In genomic region chr1:92223956-92224891, GRCm38 (mm10) we compare ENCODE assay signal across 10 mouse cellular contexts. TPM values are rescaled to one million over a fixed set of nuclear protein-coding genes. Genes with fewer than 3 reads are reported as not detected.
DNase-seq lines count a peak whose midpoint lies in the region; ATAC-seq and TF ChIP-seq lines count a peak whose summit lies in the region.
"Had no signal": no experiment of that assay in that cellular context is flagged by ENCODE, and none has a peak within 500 bp of the region (broad histone marks: within the 10 kb centered on the region; RNA-seq: fewer than 3 reads in every experiment).

No protein-coding gene starts in this region.

- no peak overlapping the region; the same call in 1 of the 2 replicates for H3K9ac ChIP-seq in embryonic facial prominence, embryonic 11.5 days (replicated peaks; ENCODE audit: low read length)
- no peak overlapping the region for H3K9ac ChIP-seq in forebrain, postnatal 0 days
- no peak overlapping the region for H3K9ac ChIP-seq in neural tube, embryonic 15.5 days (replicated peaks)
- H3K9ac ChIP-seq: heart, embryonic 15.5 days had no signal

- H3K4me2 ChIP-seq in embryonic facial prominence, embryonic 11.5 days (ENCODE audit: low read depth, low read length): no peak overlapping the region
- H3K4me2 ChIP-seq in forebrain, postnatal 0 days (ENCODE audit: low read depth): peak overlapping the region; percentile 6; the same call in 1 of the 2 replicates
- no peak overlapping the region; the same call in 1 of the 2 replicates for H3K4me2 ChIP-seq in neural tube, embryonic 15.5 days
- H3K4me2 ChIP-seq: heart, embryonic 15.5 days had no signal

- no peaks in the 10 kb centered on the region for H3K27me3 ChIP-seq in embryonic facial prominence, embryonic 11.5 days (ENCODE audit: control insufficient read depth, insufficient read depth, low read length)
- no peaks in the 10 kb centered on the region for H3K27me3 ChIP-seq in forebrain, postnatal 0 days (ENCODE audit: insufficient read depth, low read length)
- H3K27me3 ChIP-seq in neural tube, embryonic 15.5 days (replicated peaks): 0 out of 2 replicates have a peak, but pooled peaks cover 4% of the 10 kb centered on the region
- peaks cover 4% of the 10 kb centered on the region; the same call in 1 of the 2 replicates for H3K27me3 ChIP-seq in heart, embryonic 10.5 days (ENCODE audit: insufficient read depth, poor library complexity, severe bottlenecking)
- H3K27me3 ChIP-seq: heart, embryonic 15.5 days had no signal

- no peaks in the 10 kb centered on the region for H3K9me3 ChIP-seq in embryonic facial prominence, embryonic 11.5 days (replicated peaks; ENCODE audit: control insufficient read depth, low read length)
- no peaks in the 10 kb centered on the region for H3K9me3 ChIP-seq in forebrain, postnatal 0 days (ENCODE audit: low read length)
- no peaks in the 10 kb centered on the region for H3K9me3 ChIP-seq in neural tube, embryonic 15.5 days (replicated peaks)
- no peaks in the 10 kb centered on the region for H3K9me3 ChIP-seq in heart, embryonic 10.5 days
- H3K9me3 ChIP-seq: heart, embryonic 15.5 days had no signal

- intact Hi-C loops in left cerebral cortex, postnatal 25 days (cut with DNase I): no loop called here
- intact Hi-C loops in gastrocnemius, postnatal 14 days (cut with DNase I; ENCODE audit: low total_unique reads): no loop called here

- H3K4me3 ChIP-seq in embryonic facial prominence, embryonic 11.5 days (ENCODE audit: low read depth, low read length): no peak overlapping the region
- H3K4me3 ChIP-seq in forebrain, postnatal 0 days (ENCODE audit: low read depth, low read length): no peak overlapping the region
- no peak overlapping the region for H3K4me3 ChIP-seq in neural tube, embryonic 15.5 days (replicated peaks)
- H3K4me3 ChIP-seq in heart, embryonic 10.5 days: no peak overlapping the region
- H3K4me3 ChIP-seq: heart, embryonic 15.5 days had no signal

- no peak overlapping the region for H3K27ac ChIP-seq in embryonic facial prominence, embryonic 11.5 days (replicated peaks; ENCODE audit: low read depth, low read length)
- H3K27ac ChIP-seq in forebrain, postnatal 0 days (ENCODE audit: low read depth, low read length): peak overlapping the region; percentile 63
- peak overlapping the region; percentile 69 for H3K27ac ChIP-seq in neural tube, embryonic 15.5 days (replicated peaks)
- no peak overlapping the region; the same call in 1 of the 2 replicates for H3K27ac ChIP-seq in heart, embryonic 10.5 days
- H3K27ac ChIP-seq: heart, embryonic 15.5 days had no signal

- H3K36me3 ChIP-seq in embryonic facial prominence, embryonic 11.5 days (replicated peaks; ENCODE audit: control insufficient read depth, insufficient read depth, low read depth, low read length): no peaks in the 10 kb centered on the region
- no peaks in the 10 kb centered on the region for H3K36me3 ChIP-seq in forebrain, postnatal 0 days (ENCODE audit: insufficient read depth)
- H3K36me3 ChIP-seq in neural tube, embryonic 15.5 days: no peaks in the 10 kb centered on the region
- H3K36me3 ChIP-seq in heart, embryonic 10.5 days: no peaks in the 10 kb centered on the region
- H3K36me3 ChIP-seq: heart, embryonic 15.5 days had no signal

- ATAC-seq in embryonic facial prominence, embryonic 11.5 days (replicated peaks; ENCODE audit: insufficient number of reproducible peaks, low FRiP score, low TSS enrichment, low read depth): peak; percentile 64
- ATAC-seq in forebrain, postnatal 0 days: peak; percentile 92
- peak; percentile 65 for ATAC-seq in neural tube, embryonic 15.5 days (ENCODE audit: low FRiP score)

- H3K4me1 ChIP-seq in embryonic facial prominence, embryonic 11.5 days (ENCODE audit: control insufficient read depth, insufficient read depth, low read length): no peaks in the 10 kb centered on the region
- peaks cover 15% of the 10 kb centered on the region; the same call in 1 of the 2 replicates for H3K4me1 ChIP-seq in forebrain, postnatal 0 days (ENCODE audit: insufficient read depth)
- H3K4me1 ChIP-seq in neural tube, embryonic 15.5 days: peaks cover 29% of the 10 kb centered on the region
- H3K4me1 ChIP-seq in heart, embryonic 10.5 days: 0 out of 2 replicates have a peak, but pooled peaks cover 4% of the 10 kb centered on the region
- H3K4me1 ChIP-seq: heart, embryonic 15.5 days had no signal

- peak; percentile 27 for DNase-seq in embryonic facial prominence, embryonic 11.5 days (ENCODE audit: low spot score)
- DNase-seq in forebrain, postnatal 0 days: peak; percentile 81
- peak; percentile 34 to 75 for DNase-seq in left cerebral cortex, postnatal 25 days (ENCODE audit: low spot score in 2 of 2)
- no peak for DNase-seq in heart, embryonic 10.5 days (ENCODE audit: low spot score)
- DNase-seq in thymus, postnatal 0 days (ENCODE audit: low spot score): no peak
- no peak for DNase-seq in gastrocnemius, postnatal 10 days
- no peak for DNase-seq in gastrocnemius, postnatal 14 days
- DNase-seq: cerebellum, adult 9-10 months had no signal

- WGBS in embryonic facial prominence, embryonic 11.5 days: 23% methylated on average over 17 of the region's 17 CpGs
- 6% methylated on average over 17 of the region's 17 CpGs for WGBS in forebrain, postnatal 0 days
- 12% methylated on average over 17 of the region's 17 CpGs for WGBS in neural tube, embryonic 15.5 days
- 57% methylated on average over 17 of the region's 17 CpGs for WGBS in heart, embryonic 10.5 days

- TF ChIP-seq CTCF in forebrain, postnatal 0 days (IDR thresholded peaks at IDR 0.05; ENCODE audit: low read depth): no peak

RNA-seq across cellular contexts. Expression of gene Hdac4, which starts 28.7 kb away (rescaled TPM):
- polyA plus RNA-seq in embryonic facial prominence, embryonic 11.5 days (2014; fragmentation: Nextera tagmentation; extraction: Ambion mirVana): 18.6 and 23.9 TPM in 2 replicates
- 39.7 and 57.0 TPM in 2 replicates for total RNA-seq in forebrain, postnatal 0 days (2014; rRNA removed)
- polyA plus RNA-seq in forebrain, postnatal 0 days (2015; fragmentation: Nextera tagmentation; extraction: Ambion mirVana): 11.2 and 21.3 TPM in 2 replicates
- total RNA-seq in left cerebral cortex, postnatal 25 days (2021): 100 to 1,000 TPM; 111 to 112 TPM
- polyA plus RNA-seq in neural tube, embryonic 15.5 days (2015; fragmentation: Nextera tagmentation; extraction: Ambion mirVana): 31.2 and 37.7 TPM in 2 replicates
- 9.7 and 14.2 TPM in 2 replicates for polyA plus RNA-seq in heart, embryonic 10.5 days (2016; fragmentation: Nextera tagmentation; extraction: Ambion mirVana)
- 23.6 and 27.7 TPM in 2 replicates for polyA plus RNA-seq in thymus, postnatal 0 days (2015; fragmentation: Nextera tagmentation; extraction: Ambion mirVana)
- total RNA-seq in gastrocnemius, postnatal 10 days (2021): 10 to 100 TPM; 54.9 to 60.0 TPM
- 10 to 100 TPM; 38.8 to 40.8 TPM for total RNA-seq in gastrocnemius, postnatal 14 days (2021)

Comparison
In these comparisons a context has a peak if more than half of its experiments do, and no peak if none do; other contexts are left out.
1. DNase-seq: peak in embryonic facial prominence, embryonic 11.5 days (single experiment), forebrain, postnatal 0 days (single experiment) and left cerebral cortex, postnatal 25 days (2 of 2); none in heart, embryonic 10.5 days (single experiment), thymus, postnatal 0 days (single experiment), gastrocnemius, postnatal 10 days (single experiment) and gastrocnemius, postnatal 14 days (single experiment).
2. H3K27ac ChIP-seq: peak in forebrain, postnatal 0 days (single experiment) and neural tube, embryonic 15.5 days (single experiment); none in embryonic facial prominence, embryonic 11.5 days (single experiment) and heart, embryonic 10.5 days (single experiment).
3. Peak in every context shown above with its lines, with median percentiles within 50 percentile points of each other: ATAC-seq.